Mouse (Mus musculus) lung, embryonic 14.5 days (tissue): ENCODE results near the gene Ptprm. TPM values are rescaled to one million over a fixed set of nuclear protein-coding genes. Genes with fewer than 3 reads are reported as not detected.

Experiments used
- ATAC-seq: fragments of 200-750 bp; cut with Nextera tagmentation; 2 replicates; pipeline ENCODE4 v1.8.0; 2017; ENCODE audit warnings: mild to moderate bottlenecking, moderate TSS enrichment, moderate library complexity; ENCODE audit not compliant: insufficient read depth
- DNase-seq: peaks from one replicate; pipeline ENCODE4 v3.0.0-alpha.2; 2015
- H3K27ac ChIP-seq: fragments of 300-500 bp; sonication (generic); 2 replicates; pipeline ENCODE4 v1.5.1; 2014; ENCODE audit warnings: low read depth, mild to moderate bottlenecking, moderate library complexity
- H3K27me3 ChIP-seq: fragments of 300-500 bp; sonication (generic); 2 replicates; pipeline ENCODE4 v1.6.1; 2014; ENCODE audit warnings: low read length, control low read depth; ENCODE audit not compliant: insufficient read depth
- H3K36me3 ChIP-seq: fragments of 300-500 bp; sonication (generic); 2 replicates; pipeline ENCODE4 v1.6.1; 2014; ENCODE audit warnings: control low read depth; ENCODE audit not compliant: insufficient read depth
- H3K4me1 ChIP-seq: fragments of 300-500 bp; sonication (generic); 2 replicates; pipeline ENCODE4 v1.6.1; 2014; ENCODE audit warnings: antibody characterized with exemption, control low read depth; ENCODE audit not compliant: insufficient read depth
- H3K4me2 ChIP-seq: fragments of 300-500 bp; sonication (generic); 2 replicates; pipeline ENCODE4 v1.6.1; 2014; ENCODE audit warnings: mild to moderate bottlenecking
- H3K4me3 ChIP-seq: fragments of 300-500 bp; sonication (generic); 2 replicates; pipeline ENCODE4 v1.5.1; 2014; ENCODE audit warnings: low read depth, low read length
- H3K9ac ChIP-seq: fragments of 300-500 bp; sonication (generic); 2 replicates; pipeline ENCODE4 v1.6.1; 2014
- H3K9me3 ChIP-seq: fragments of 300-500 bp; sonication (generic); 2 replicates; pipeline ENCODE4 v1.6.1; 2016; ENCODE audit warnings: low read depth, low read length, control low read depth
- CTCF ChIP-seq: IDR thresholded peaks from 2 replicates; pipeline ENCODE4 v1.5.1; 2016; ENCODE audit warnings: antibody characterized with exemption, low read depth
- WGBS: fragments of 180-500 bp; shearing (Covaris S2); extraction: QIAGEN DNeasy Blood & Tissue Kit; methylation state at CpG from one replicate; pipeline ENCODE4 v1.1.7; 2014; 5-methylcytosine and 5-hydroxymethylcytosine counted together
- polyA plus RNA-seq: library from polyadenylated mRNA; unstranded; fragments of >200 nt; fragmentation: Nextera tagmentation; extraction: Ambion mirVana; gene quantifications from 2 replicates; pipeline ENCODE4 v1.2.1, GENCODE M21; 2014

Gene Ptprm
- polyA plus RNA-seq, 1 experiment from 2014 or later = 45.4 TPM

DNA sequence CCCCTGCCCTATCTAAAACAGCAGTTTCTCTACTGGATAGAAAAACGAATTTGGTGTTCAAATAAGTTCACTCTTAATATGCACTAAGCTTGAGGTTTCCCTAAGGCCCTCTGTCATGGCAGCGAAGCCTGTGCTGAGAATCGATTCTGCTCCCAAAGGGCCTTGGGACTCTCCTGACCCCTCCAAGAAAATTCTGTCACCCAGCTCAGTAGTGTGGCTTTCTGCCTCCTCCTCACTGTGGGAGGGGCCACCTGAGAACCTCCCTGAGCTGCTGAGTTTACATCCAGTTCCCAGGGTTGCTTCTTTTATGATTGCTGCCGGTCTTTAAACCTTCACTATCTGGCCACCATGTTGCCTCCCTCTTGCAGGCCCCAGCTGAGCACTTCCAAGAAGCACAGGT, 666.7 kb downstream of the Ptprm start:
- Histone ChIP-seq H3K4me3 (no peak overlapping the region), H3K9me3 (no peaks in the 10 kb centered on the region), H3K36me3 (peaks cover 16% of the 10 kb centered on the region; the same call in 1 of the 2 replicates), H3K9ac (no peak overlapping the region), H3K4me2 (no peak overlapping the region), H3K27ac (no peak overlapping the region), H3K4me1 (no peaks in the 10 kb centered on the region), H3K27me3 (no peaks in the 10 kb centered on the region)
- DNase-seq = no peak
- 78% methylated on average over 4 of the region's 4 CpGs for WGBS
- ATAC-seq = no peak
- no peak for TF ChIP-seq CTCF

DNA sequence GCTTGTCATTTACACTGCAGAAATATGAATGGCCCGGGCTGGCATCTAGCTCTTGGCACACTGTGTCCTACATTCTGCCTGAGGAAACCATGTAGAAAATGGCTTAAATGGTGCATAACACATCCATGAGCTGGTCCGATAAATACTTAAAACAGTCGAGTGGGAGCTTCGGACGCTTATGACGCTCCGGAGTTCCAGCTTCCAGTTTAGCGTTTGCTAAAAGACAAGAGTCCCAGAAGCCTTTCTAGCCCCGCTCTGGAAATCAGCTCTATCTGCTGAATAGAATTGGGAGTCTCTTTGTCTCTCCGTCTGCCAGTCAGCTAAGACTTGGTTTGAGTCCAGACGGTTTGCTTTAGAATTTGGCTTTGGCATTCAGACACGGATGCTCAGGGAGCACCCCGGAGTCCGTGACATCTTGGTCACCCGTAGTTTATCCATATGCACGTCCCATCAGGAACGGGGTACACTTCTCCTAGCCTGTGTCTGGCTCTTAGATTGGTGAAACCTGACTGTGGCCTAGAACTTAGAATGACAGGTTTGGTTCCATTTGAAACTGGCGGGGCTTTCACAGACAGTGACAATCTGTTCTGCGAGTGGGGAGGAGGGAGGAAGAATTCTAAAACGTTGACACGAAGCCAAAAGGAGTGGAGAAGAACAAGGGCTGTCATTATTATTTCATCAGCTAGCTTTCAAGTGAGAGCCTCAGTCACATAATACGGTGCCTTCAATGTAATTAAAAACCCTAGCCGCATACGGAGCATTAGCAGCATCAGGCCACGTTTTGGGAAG, 667.4 kb downstream of the Ptprm start:
- Histone ChIP-seq H3K27me3 (no peaks in the 10 kb centered on the region), H3K9me3 (no peaks in the 10 kb centered on the region), H3K4me3 (no peak overlapping the region), H3K36me3 (peaks cover 16% of the 10 kb centered on the region; the same call in 1 of the 2 replicates), H3K9ac (no peak overlapping the region), H3K4me1 (no peaks in the 10 kb centered on the region), H3K27ac (no peak overlapping the region), H3K4me2 (no peak overlapping the region)
- 77% methylated on average over 25 of the region's 25 CpGs for WGBS
- ATAC-seq (no peak), DNase-seq (no peak)
- TF ChIP-seq CTCF = no peak

DNA sequence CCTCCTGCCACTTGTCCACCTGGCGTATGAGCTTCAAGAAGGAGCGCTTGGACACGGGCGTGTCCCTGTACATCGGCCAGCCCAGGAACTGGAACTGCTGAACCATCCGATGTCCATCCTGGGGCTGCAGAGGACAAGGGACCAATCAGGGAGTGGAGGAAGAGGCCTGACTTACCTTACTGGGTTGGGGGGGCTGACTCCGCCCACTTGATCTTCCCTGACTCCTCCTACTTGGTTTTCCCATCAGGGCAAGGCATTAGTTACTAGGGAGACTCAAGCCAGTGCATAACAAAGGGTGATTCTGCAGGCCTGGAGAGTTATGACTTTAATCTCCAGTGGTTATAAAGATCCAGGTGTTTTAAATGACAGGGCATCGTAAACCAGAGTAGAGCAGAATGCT, 670.8 kb downstream of the Ptprm start:
- Histone ChIP-seq H3K4me2 (no peak overlapping the region), H3K36me3 (peaks cover 14% of the 10 kb centered on the region; the same call in 1 of the 2 replicates), H3K4me3 (no peak overlapping the region), H3K27ac (no peak overlapping the region), H3K27me3 (no peaks in the 10 kb centered on the region), H3K4me1 (no peaks in the 10 kb centered on the region), H3K9me3 (no peaks in the 10 kb centered on the region), H3K9ac (no peak overlapping the region)
- DNase-seq (no peak), ATAC-seq (no peak)
- WGBS = 79% methylated on average over 8 of the region's 8 CpGs
- TF ChIP-seq CTCF = no peak

DNA sequence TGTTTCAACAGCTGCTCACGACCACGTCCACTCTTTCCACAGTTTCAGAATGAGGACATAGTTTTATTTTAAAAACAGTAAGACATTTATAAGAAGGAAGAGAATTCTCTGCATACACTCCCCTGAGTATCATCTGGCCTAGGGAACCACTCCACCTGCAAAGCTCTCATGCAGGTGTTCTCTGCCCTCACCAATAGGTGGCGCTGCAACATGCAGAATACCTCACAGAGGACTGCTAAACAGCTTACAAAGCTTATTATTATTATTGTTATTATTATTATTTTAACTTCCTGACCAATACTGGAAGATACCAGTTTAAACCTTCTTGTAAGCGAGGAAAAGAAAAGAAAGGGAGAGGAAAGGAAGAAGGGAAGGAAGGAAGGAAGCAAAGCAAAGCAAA, 673.6 kb downstream of the Ptprm start:
- Histone ChIP-seq H3K4me3 (no peak overlapping the region), H3K36me3 (peaks cover 14% of the 10 kb centered on the region; the same call in 1 of the 2 replicates), H3K9me3 (no peaks in the 10 kb centered on the region), H3K27ac (no peak overlapping the region), H3K4me2 (no peak overlapping the region), H3K27me3 (no peaks in the 10 kb centered on the region), H3K9ac (no peak overlapping the region), H3K4me1 (no peaks in the 10 kb centered on the region)
- TF ChIP-seq CTCF = peak; percentile 88
- WGBS = 21% methylated on average over 4 of the region's 4 CpGs
- DNase-seq (peak; percentile 81), ATAC-seq (no peak)

DNA sequence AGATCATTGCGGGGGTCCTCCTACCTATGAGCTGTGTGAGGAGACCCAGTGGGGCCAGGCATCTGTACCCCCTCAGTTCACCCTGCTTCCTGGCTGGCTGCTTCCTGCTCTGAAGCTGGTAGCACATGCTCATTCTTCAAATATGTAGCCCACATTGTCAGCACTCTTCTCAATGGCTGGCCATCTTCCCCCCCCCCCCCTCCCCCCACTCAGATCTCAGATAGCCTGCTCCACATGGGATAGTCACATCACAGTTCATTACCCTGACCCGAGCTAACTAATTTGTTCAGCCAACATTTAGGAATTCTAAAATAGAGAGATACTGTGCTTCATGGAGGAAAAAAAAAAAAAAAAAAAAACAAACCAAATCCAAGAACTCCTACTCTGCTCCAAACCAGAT, 679.6 kb downstream of the Ptprm start:
- 68% methylated on average over 2 of the region's 2 CpGs for WGBS
- H3K9me3 ChIP-seq = no peaks in the 10 kb centered on the region
- 0 out of 2 replicates have a peak, but pooled peaks cover 7% of the 10 kb centered on the region for H3K36me3 ChIP-seq
- H3K4me1 ChIP-seq = no peaks in the 10 kb centered on the region
- no peaks in the 10 kb centered on the region for H3K27me3 ChIP-seq
- no peak for TF ChIP-seq CTCF
- DNase-seq (no peak), ATAC-seq (no peak)
- H3K4me2 ChIP-seq = no peak overlapping the region
- H3K9ac ChIP-seq = no peak overlapping the region
- no peak overlapping the region for H3K4me3 ChIP-seq
- H3K27ac ChIP-seq = no peak overlapping the region

DNA sequence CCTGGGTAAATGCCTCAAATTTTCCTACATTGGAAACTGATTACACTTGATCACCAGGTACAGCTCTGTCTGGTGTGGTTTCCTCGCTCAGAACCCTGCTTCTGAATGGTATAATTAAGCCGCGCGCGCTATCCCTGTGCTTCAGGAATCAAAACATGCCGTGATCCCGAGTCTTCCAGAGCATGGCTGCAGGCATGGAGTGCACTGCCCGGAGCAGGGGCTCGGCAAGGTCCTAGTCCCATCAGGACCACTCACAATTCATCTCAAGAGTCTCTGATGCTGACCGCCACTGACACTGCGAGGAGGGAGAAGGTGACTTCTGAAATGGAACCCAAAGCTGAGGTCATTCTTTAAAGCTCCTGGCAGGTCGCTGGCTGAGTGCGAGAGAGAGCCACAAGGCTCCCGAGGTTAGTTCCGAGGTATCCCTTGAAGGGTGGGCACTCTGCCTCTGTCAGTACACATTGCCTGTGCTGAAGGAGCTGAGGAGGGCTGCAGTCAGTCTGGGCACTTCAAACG, 682.5 kb downstream of the Ptprm start:
- H3K9me3 ChIP-seq = no peaks in the 10 kb centered on the region
- WGBS = 83% methylated on average over 16 of the region's 16 CpGs
- no peak for DNase-seq
- H3K4me2 ChIP-seq = no peak overlapping the region
- ATAC-seq = no peak
- H3K4me1 ChIP-seq = no peaks in the 10 kb centered on the region
- H3K27me3 ChIP-seq = no peaks in the 10 kb centered on the region
- 0 out of 2 replicates have a peak, but pooled peaks cover 6% of the 10 kb centered on the region for H3K36me3 ChIP-seq
- no peak overlapping the region for H3K27ac ChIP-seq
- TF ChIP-seq CTCF = no peak
- H3K4me3 ChIP-seq = no peak overlapping the region
- no peak overlapping the region for H3K9ac ChIP-seq

DNA sequence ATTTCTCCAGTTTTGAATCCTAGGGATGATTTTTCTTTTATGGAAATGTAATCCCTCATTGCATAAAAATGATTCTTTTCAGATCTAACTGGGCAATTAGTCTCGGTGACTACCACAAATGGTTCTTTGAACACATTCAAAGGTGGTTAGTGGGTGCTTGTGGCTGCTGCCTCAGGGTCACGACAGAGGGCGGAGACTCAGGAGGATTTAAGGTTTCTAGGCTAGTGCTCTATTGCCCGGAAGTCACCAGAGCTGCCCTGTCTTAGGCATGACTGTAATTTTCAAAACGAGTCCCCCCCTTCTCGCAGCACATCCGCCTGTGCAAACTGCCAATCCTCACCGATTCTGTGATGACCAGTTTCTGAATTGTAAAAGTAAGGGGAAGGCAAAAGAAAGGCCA, 683.0 kb downstream of the Ptprm start:
- H3K4me3 ChIP-seq = no peak overlapping the region
- DNase-seq (no peak), ATAC-seq (no peak)
- H3K4me1 ChIP-seq = no peaks in the 10 kb centered on the region
- no peaks in the 10 kb centered on the region for H3K9me3 ChIP-seq
- no peaks in the 10 kb centered on the region for H3K27me3 ChIP-seq
- no peak overlapping the region for H3K9ac ChIP-seq
- WGBS = 79% methylated on average over 8 of the region's 8 CpGs
- H3K4me2 ChIP-seq = no peak overlapping the region
- H3K36me3 ChIP-seq = 0 out of 2 replicates have a peak, but pooled peaks cover 2% of the 10 kb centered on the region
- no peak overlapping the region for H3K27ac ChIP-seq
- TF ChIP-seq CTCF = no peak
